Mouse (Mus musculus): ENCODE results near the gene Zmiz1. TPM values are rescaled to one million over a fixed set of nuclear protein-coding genes. Genes with fewer than 3 reads are reported as not detected.

Gene Zmiz1
- total and polyA plus RNA-seq, 3 experiments = 3.7 to 45.8 (median 11.1) TPM

GRCm38 (mm10) chr14:25454066-25454760, 4.8 kb upstream of the Zmiz1 start:
- no peak overlapping the region for H3K4me2 ChIP-seq (ENCODE audit: insufficient read depth, low read depth, poor library complexity, severe bottlenecking)
- H3K36me3 ChIP-seq (replicated peaks in 1 of 2; ENCODE audit: control insufficient read depth in 1 of 2, insufficient read depth in 1 of 2, low read length in 1 of 2) = no peaks in the 10 kb centered on the region
- dilution Hi-C loops (cut with MboI; ENCODE audit: extremely low pct_ligation_motif_present, extremely low pct_unique_long_range_greater_than_20kb, low sequenced_read_pairs) = no loop called here
- TF ChIP-seq PAX5 (IDR thresholded peaks at IDR 0.05; ENCODE audit: low read length) (no peak), POLR2AphosphoS2 (IDR thresholded peaks at IDR 0.05; ENCODE audit: low read depth, low read length) (no peak), SMC3 (IDR thresholded peaks at IDR 0.05; ENCODE audit: low read depth, low read length) (no peak), NRF1 (IDR thresholded peaks at IDR 0.05; ENCODE audit: low read depth, low read length) (no peak), ETS1 (conservative IDR thresholded peaks at IDR 0.05; ENCODE audit: low read depth, low read length) (no peak), CTCF (conservative IDR thresholded peaks at IDR 0.05 in 1 of 2, IDR thresholded peaks at IDR 0.05 in 1 of 2; ENCODE audit: low read depth in 2 of 2, low read length in 2 of 2) (peak in 1 of 2 experiments; percentile 20; a peak in 1 of 4 replicates)
- H3K27me3 ChIP-seq (replicated peaks) = peaks cover 15% of the 10 kb centered on the region
- peaks cover 4 to 37% of the 10 kb centered on the region in 2 experiments; a peak in 3 of 4 replicates for H3K4me1 ChIP-seq (ENCODE audit: control insufficient read depth in 1 of 2, insufficient read depth in 2 of 2)
- no peak overlapping the region for H3K9ac ChIP-seq (ENCODE audit: insufficient read depth, low read depth)
- H3K9me3 ChIP-seq (replicated peaks; ENCODE audit: low read length) = no peaks in the 10 kb centered on the region
- in situ Hi-C loops (cut with MboI; ENCODE audit: low pct_ligation_motif_present, low pct_unique_long_range_greater_than_20kb, low sequenced_read_pairs) = loop anchor here (5.0 to 25.0 kb wide), 2 partner anchors 42 to 967 kb away; partner anchors contain the start of genes Polr3a and Rps24
- H3K27ac ChIP-seq (ENCODE audit: insufficient read depth, low read depth) = no peak overlapping the region
- H3K79me2 ChIP-seq (replicated peaks; ENCODE audit: control insufficient read depth, extremely low read depth, insufficient read depth, poor library complexity, severe bottlenecking) = no peaks in the 10 kb centered on the region
- DNase-seq (ENCODE audit: extremely low read depth) = no peak
- no peak overlapping the region for H3K4me3 ChIP-seq (replicated peaks in 1 of 3; ENCODE audit: low read depth in 2 of 3, low read length in 2 of 3, poor library complexity in 1 of 3)

- Histone ChIP-seq H3K4me1 (ENCODE audit: control insufficient read depth in 1 of 2, insufficient read depth in 2 of 2) (peaks cover 5 to 48% of the 10 kb centered on the region in 2 experiments), H3K4me2 (ENCODE audit: insufficient read depth, low read depth, poor library complexity, severe bottlenecking) (peak overlapping the region; percentile 93), H3K4me3 (replicated peaks in 1 of 3; ENCODE audit: low read depth in 2 of 3, low read length in 2 of 3, poor library complexity in 1 of 3) (peak overlapping the region; percentile 74 to 82 (median 81)), H3K36me3 (replicated peaks in 1 of 2; ENCODE audit: control insufficient read depth in 1 of 2, insufficient read depth in 1 of 2, low read length in 1 of 2) (no peaks in the 10 kb centered on the region), H3K9ac (ENCODE audit: insufficient read depth, low read depth) (peak overlapping the region; percentile 60), H3K27ac (ENCODE audit: insufficient read depth, low read depth) (no peak overlapping the region), H3K27me3 (replicated peaks) (peaks cover 15% of the 10 kb centered on the region), H3K9me3 (replicated peaks; ENCODE audit: low read length) (no peaks in the 10 kb centered on the region), H3K79me2 (replicated peaks; ENCODE audit: control insufficient read depth, extremely low read depth, insufficient read depth, poor library complexity, severe bottlenecking) (peaks cover 19% of the 10 kb centered on the region)
- TF ChIP-seq USF2 (conservative IDR thresholded peaks at IDR 0.05; ENCODE audit: low read depth, low read length) (no peak), USF1 (IDR thresholded peaks at IDR 0.05; ENCODE audit: low read depth, low read length) (no peak), UBTF (IDR thresholded peaks at IDR 0.05; ENCODE audit: low read depth, low read length) (no peak), GABPA (IDR thresholded peaks at IDR 0.05; ENCODE audit: insufficient replicate concordance, low read depth, low read length) (no peak), NELFE (IDR thresholded peaks at IDR 0.05; ENCODE audit: low read depth, low read length) (no peak), ETS1 (conservative IDR thresholded peaks at IDR 0.05; ENCODE audit: low read depth, low read length) (no peak), MAZ (IDR thresholded peaks at IDR 0.05; ENCODE audit: low read depth, low read length) (no peak), ZMIZ1 (IDR thresholded peaks at IDR 0.05; ENCODE audit: low read depth, low read length) (no peak), HCFC1 (IDR thresholded peaks at IDR 0.05; ENCODE audit: low read depth, low read length) (no peak), CHD2 (IDR thresholded peaks at IDR 0.05; ENCODE audit: low read length) (no peak), CTCF (conservative IDR thresholded peaks at IDR 0.05 in 1 of 2, IDR thresholded peaks at IDR 0.05 in 1 of 2; ENCODE audit: low read depth in 2 of 2, low read length in 2 of 2) (no peak), RAD21 (IDR thresholded peaks at IDR 0.05; ENCODE audit: low read depth, low read length) (no peak; the same call in 1 of the 2 replicates), KAT2A (IDR thresholded peaks at IDR 0.05; ENCODE audit: insufficient replicate concordance, low read length) (no peak), ZKSCAN1 (IDR thresholded peaks at IDR 0.05; ENCODE audit: borderline replicate concordance, low read depth, low read length) (no peak), BHLHE40 (IDR thresholded peaks at IDR 0.05; ENCODE audit: low read depth, low read length) (no peak), MXI1 (IDR thresholded peaks at IDR 0.05; ENCODE audit: low read depth, low read length) (no peak), ELF1 (IDR thresholded peaks at IDR 0.05; ENCODE audit: low read depth, low read length) (no peak), SMC3 (IDR thresholded peaks at IDR 0.05; ENCODE audit: low read depth, low read length) (no peak)
- in situ Hi-C loops (cut with MboI; ENCODE audit: low pct_ligation_motif_present, low pct_unique_long_range_greater_than_20kb, low sequenced_read_pairs) = loop anchor here (25.0 kb wide), 1 partner anchor 970 kb away; the partner anchor contains the start of genes Polr3a and Rps24
- dilution Hi-C loops (cut with MboI; ENCODE audit: extremely low pct_ligation_motif_present, extremely low pct_unique_long_range_greater_than_20kb, low sequenced_read_pairs) = no loop called here
- DNase-seq (ENCODE audit: extremely low read depth) = no peak
These were observed 2.1 kb upstream of the Zmiz1 start for GRCm38 (mm10) chr14:25456666-25457433.

All from CH12.LX (cell line).